Mouse (Mus musculus): ENCODE measurements around the gene Slc9b1.

Slc9b1 gene

DNA sequence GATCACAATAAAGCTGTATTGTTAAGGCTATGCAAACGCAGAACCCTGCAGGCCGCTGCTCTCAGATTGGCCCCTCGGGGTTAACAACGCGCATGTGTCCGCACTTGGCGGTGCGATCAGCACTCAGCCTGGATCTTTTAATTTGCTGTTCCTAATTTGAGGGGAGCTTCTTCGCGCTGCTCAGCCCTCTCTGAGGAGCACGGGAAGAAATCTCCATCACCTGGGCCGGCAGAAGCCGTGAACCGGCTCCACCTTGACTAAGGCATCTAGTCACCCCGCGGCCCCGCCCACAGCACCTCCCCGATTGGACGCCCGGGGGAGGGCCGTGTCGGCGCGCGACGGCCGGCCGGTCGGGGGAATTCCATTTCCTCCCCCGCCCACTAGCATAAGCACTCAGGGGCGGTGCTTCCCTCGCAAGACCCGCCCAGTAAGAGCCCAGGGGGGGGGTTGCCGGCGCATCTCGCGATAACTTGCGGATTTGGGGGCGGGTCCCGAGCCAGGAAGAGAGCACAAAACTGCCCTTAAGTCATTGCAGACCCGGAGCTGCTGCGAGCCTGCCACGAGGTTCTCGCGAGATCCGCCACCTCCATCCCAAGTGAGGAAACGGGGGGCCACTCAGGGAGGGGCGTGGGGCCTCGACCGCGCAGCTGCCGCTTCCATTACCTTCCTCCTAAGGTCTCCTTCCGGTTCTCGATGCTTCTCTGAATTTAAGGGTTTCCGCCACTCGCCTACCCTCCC, 90.1 kb downstream of the Slc9b1 start, which contains the start of gene Ube2d3:
Ube2d3 (plus strand) TSS at position 392 of the 738 bp plus-strand sequence.
- peak; percentile 99 for DNase-seq (ENCODE audit: low spot score)

DNA sequence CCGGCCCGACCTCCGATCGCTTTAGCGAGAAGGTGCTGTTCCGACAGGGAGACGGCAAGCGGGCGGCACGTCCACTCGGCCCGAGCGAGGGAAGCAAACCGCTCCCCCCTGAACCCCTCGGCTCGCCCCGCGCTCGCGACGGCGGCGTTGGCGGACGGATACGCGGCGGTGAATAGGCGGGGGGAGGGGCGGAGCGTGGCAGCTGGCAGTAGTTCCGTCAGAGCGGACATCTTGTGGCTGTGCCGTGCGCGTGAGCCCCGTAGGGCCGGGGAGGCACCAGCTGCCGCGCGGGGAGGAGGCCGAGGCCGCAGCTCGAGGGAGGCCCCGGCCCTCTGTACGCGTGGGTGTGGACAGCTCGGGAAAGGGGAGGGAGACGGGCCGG, 90.7 kb downstream of the Slc9b1 start:
- DNase-seq (ENCODE audit: low spot score): peak; percentile 89

DNA sequence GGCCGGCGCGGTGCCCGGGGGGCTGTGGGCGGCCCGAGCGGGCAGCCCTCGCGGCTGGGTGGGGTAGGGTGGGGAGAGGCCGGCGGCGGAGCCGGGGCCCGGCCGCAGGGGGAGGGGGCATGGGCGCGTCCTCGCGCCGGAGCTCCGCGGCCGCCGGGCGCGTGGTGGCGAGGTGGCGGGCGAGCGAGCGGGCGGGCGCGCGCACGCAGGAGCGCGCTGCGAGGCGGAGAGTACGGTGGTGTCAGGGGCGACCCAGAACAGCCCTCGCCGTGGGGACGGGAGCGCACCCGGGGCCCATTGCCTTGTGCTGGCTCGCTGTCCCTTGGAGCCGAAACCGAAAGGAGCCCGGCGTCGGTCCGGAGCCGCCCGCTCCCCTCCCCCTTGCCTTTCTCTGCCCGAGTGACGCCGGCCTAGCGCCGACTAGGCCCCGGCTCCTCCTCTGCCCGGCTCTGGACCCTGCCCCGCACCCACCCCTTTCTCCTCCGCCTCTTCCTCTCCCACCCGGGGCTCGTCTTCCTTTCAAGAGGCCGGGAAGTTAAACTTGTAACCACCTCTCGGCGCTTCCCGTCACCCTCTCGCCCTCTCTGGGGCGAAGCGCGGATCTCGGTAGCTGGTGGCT, 91.2 kb downstream of the Slc9b1 start:
- peak; percentile 87 for DNase-seq (ENCODE audit: low spot score)

DNA sequence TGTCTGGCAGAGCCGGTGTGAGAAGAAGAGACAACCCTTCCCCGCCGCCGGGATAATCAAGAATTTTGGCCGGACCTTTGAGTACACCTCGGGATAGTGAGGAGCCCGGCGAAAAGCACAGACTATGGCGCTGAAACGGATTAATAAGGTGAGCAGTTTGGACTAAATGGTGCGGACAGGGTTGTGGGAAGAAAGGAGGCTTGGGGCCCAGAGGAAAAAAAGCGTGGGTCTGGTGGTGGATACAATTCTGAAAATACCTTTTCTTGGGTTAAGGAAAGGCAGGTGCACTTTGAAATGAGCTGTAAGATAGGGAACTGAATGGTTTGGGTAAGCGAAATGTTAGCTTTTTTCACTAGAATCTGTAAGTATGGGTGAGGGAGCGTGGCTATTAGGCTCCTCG, 91.8 kb downstream of the Slc9b1 start:
- DNase-seq (ENCODE audit: low spot score): no peak

DNA sequence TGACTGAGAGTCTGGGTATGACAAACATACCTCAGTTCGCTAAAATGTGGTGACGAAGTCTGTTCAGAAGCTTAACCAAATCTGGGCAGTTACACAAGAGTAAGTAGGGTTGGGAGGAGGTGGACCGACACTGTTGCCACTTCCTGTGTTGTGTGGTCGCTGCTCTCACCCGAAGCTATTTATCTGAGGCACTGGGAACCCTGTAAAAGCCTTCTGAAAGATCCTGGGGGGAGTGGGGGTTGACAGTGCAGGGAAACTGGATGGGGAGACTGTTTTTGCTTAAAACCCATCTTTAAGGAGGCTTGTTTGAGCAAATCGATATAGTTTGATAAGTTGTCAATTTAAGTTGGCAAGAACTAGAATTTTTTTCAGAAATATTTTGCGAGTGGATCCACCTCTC, 92.4 kb downstream of the Slc9b1 start:
- peak; percentile 81 for DNase-seq (ENCODE audit: low spot score)

DNA sequence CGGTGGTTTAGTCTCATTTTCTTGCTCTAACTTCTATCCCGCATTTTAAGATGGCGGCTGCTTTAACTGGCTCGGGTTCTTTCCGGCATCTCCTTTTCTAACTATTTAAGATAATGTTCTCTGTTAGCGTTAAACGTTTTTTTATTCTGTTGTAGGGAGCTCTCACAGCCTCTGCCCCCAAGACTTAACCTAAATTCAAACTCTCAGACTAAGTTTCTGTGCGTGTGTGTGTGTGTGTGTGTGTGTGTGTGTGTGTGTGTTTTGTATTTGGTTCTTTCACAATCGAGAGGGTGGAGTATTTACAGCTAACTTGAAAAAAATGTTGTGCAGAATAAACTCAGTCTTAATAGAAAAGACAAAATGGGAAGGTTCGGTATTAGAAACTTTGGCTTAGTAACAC, 92.8 kb downstream of the Slc9b1 start:
- peak; percentile 65 for DNase-seq (ENCODE audit: low spot score)

DNA sequence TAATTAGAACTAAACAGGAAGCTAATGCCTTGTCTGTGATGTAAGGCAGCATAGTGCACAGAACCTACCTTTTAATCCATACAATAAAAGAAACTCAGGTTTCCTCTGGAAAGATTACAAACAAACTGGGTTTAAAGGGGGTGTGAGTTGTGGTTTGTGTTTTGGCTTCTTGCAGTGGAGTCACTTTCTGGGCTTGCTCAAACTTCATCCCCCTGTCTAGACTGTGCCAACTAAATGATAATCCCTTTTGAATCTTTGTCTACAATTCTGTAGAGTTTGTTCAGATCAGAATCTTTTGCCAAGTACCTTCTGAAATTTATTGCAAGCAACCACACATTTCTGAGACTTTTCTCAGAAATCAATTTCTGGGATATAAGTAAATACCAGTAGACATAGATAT, 97.1 kb downstream of the Slc9b1 start:
- DNase-seq (ENCODE audit: low spot score): no peak
